Mouse (Mus musculus): ENCODE measurements around the gene Manf. TPM values are rescaled to one million over a fixed set of nuclear protein-coding genes. Genes with fewer than 3 reads are reported as not detected.

Gene Manf
- 214 and 219 TPM in 2 replicates for polyA plus RNA-seq (2014; fragmentation: Nextera tagmentation; extraction: Ambion mirVana)

DNA sequence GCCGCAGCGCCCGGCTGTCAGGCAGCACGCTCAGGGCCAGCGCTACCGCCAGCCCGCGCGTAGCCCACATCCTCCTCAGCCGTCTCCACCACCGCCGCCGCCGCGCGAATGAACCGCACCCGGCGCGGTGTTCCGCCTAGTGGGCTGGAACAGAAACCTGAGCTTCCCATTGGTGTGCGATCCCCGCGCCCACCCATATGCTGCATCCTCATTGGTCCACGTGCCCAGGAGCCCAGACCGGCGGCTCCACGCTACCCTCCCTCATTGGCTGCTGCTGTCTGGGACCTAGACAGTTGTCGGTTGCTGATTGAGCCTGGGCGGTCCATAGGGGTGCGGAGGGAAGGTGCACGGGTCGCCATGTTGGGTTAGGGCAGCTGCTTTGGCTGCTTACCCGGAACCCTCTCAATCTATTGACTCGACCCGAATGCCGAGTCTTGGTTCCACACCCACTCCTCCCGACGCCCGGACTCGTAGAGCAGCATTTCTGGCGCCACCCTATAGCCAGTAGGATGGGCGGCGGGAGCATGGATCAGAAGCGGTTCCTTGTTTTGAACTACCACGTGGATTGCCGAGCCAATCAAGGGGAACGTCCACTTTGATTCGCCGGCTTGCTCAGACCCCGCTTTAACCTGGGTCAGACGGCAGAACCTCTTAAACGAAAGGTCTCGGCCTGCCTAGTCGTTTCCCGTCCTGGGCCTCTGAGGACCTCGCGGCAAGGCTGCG, at the start of gene Manf:
Manf (minus strand) TSS at position 151 of the 723 bp plus-strand sequence.
- Histone ChIP-seq H3K4me2 (ENCODE audit: low read length) (peak within 1 kb of the TSS; percentile 84), H3K27ac (ENCODE audit: low read depth, low read length) (peak within 1 kb of the TSS; percentile 94), H3K36me3 (ENCODE audit: control insufficient read depth, insufficient read depth, low read length) (peaks cover 33% of the 10 kb centered on the region), H3K9ac (ENCODE audit: low read length) (peak within 1 kb of the TSS; percentile 92), H3K4me3 (ENCODE audit: low read depth, low read length) (peak within 1 kb of the TSS; percentile 95), H3K4me1 (ENCODE audit: control insufficient read depth, insufficient read depth, low read length) (peaks cover 20% of the 10 kb centered on the region), H3K27me3 (replicated peaks; ENCODE audit: control insufficient read depth, insufficient read depth, low read length) (no peaks in the 10 kb centered on the region), H3K9me3 (replicated peaks; ENCODE audit: control insufficient read depth, low read length) (no peaks in the 10 kb centered on the region)
- under 1% methylated on average over 59 of the region's 59 CpGs for WGBS
- DNase-seq (ENCODE audit: low spot score): peak; percentile 99
- ATAC-seq: peak; percentile 99

GRCm38 (mm10) chr9:106934998-106935397, 43.2 kb upstream of the Manf start:
- H3K36me3 ChIP-seq (ENCODE audit: control insufficient read depth, insufficient read depth, low read length): peaks cover 23% of the 10 kb centered on the region
- no peak overlapping the region for H3K9ac ChIP-seq (ENCODE audit: low read length)
- 100% methylated on average over 1 of the region's 1 CpGs for WGBS
- H3K4me2 ChIP-seq (ENCODE audit: low read length): no peak overlapping the region
- no peaks in the 10 kb centered on the region for H3K9me3 ChIP-seq (replicated peaks; ENCODE audit: control insufficient read depth, low read length)
- no peak for ATAC-seq
- H3K27me3 ChIP-seq (replicated peaks; ENCODE audit: control insufficient read depth, insufficient read depth, low read length): no peaks in the 10 kb centered on the region
- DNase-seq (ENCODE audit: low spot score): no peak
- no peaks in the 10 kb centered on the region for H3K4me1 ChIP-seq (ENCODE audit: control insufficient read depth, insufficient read depth, low read length)
- no peak overlapping the region for H3K4me3 ChIP-seq (ENCODE audit: low read depth, low read length)
- H3K27ac ChIP-seq (ENCODE audit: low read depth, low read length): no peak overlapping the region

DNA sequence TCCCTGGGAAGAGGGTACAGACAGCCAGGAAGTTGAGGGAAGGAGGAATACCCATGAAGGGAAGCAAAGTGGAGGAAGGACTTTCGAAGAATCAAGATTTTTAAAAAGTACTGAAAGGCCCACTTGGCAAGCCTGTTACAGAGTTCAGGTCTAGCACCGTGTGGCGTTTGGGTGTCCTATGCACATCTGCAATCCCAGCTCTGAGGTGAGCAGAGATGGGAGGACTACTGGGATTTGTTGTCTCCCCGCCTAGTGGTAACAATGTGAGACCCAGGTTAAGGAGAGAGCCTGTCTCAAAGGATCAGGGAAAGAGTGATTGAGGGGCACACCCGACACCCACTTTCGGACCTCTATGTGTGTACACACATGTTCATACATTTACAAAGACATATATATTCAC, 23.1 kb upstream of the Manf start:
- Histone ChIP-seq H3K4me2 (ENCODE audit: low read length) (no peak overlapping the region), H3K36me3 (ENCODE audit: control insufficient read depth, insufficient read depth, low read length) (peaks cover 23% of the 10 kb centered on the region), H3K9ac (ENCODE audit: low read length) (no peak overlapping the region), H3K27ac (ENCODE audit: low read depth, low read length) (no peak overlapping the region), H3K9me3 (replicated peaks; ENCODE audit: control insufficient read depth, low read length) (no peaks in the 10 kb centered on the region), H3K4me1 (ENCODE audit: control insufficient read depth, insufficient read depth, low read length) (no peaks in the 10 kb centered on the region), H3K27me3 (replicated peaks; ENCODE audit: control insufficient read depth, insufficient read depth, low read length) (no peaks in the 10 kb centered on the region), H3K4me3 (ENCODE audit: low read depth, low read length) (no peak overlapping the region)
- ATAC-seq (no peak), DNase-seq (ENCODE audit: low spot score) (no peak)
- 96% methylated on average over 6 of the region's 6 CpGs for WGBS

DNA sequence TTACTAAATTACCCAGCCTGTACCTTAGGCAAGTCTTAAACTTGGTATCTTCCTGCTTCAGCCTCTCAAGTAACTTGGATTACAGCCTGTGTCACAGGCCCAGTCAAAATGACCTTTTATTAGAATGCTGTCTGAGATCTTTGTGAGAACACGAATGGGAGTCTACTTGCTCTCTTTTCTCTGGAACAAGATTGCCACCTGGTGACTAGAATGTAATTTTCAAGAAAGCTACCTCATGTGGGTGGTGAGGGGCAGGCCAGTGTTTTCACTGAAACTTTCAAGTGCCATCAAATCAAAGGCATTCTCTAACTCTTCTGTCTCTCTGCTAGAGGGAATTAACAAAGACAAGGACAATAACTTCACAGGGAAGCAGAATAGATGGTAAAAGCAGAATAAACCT, 22.0 kb upstream of the Manf start:
- no peak overlapping the region for H3K4me3 ChIP-seq (ENCODE audit: low read depth, low read length)
- H3K36me3 ChIP-seq (ENCODE audit: control insufficient read depth, insufficient read depth, low read length): peaks cover 30% of the 10 kb centered on the region
- DNase-seq (ENCODE audit: low spot score) (no peak), ATAC-seq (no peak)
- H3K27me3 ChIP-seq (replicated peaks; ENCODE audit: control insufficient read depth, insufficient read depth, low read length): no peaks in the 10 kb centered on the region
- no peaks in the 10 kb centered on the region for H3K9me3 ChIP-seq (replicated peaks; ENCODE audit: control insufficient read depth, low read length)
- WGBS: 32% methylated on average over 1 of the region's 1 CpGs
- no peak overlapping the region for H3K27ac ChIP-seq (ENCODE audit: low read depth, low read length)
- H3K4me1 ChIP-seq (ENCODE audit: control insufficient read depth, insufficient read depth, low read length): no peaks in the 10 kb centered on the region
- no peak overlapping the region for H3K9ac ChIP-seq (ENCODE audit: low read length)
- H3K4me2 ChIP-seq (ENCODE audit: low read length): no peak overlapping the region

DNA sequence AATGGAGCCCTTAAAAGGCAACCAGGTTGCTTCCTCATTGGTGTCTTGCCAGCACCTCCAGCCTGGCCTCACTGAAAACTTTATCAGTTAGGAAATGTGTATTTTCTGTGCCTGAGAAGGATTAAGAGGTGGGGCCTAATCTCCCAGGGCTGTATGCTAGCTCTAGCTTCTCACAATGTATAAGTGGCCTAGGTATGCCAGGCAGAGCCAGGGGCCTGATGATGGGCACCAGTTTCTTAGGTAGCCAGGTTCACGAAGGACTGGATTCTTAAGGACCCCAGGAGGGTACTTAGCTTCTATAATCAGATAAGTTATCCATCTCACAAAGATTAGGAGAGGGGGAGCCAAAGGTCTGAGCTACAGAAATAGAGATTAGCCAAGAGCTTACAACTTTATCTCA, 19.8 kb upstream of the Manf start:
- no peak overlapping the region for H3K9ac ChIP-seq (ENCODE audit: low read length)
- H3K9me3 ChIP-seq (replicated peaks; ENCODE audit: control insufficient read depth, low read length): no peaks in the 10 kb centered on the region
- ATAC-seq (no peak), DNase-seq (ENCODE audit: low spot score) (no peak)
- WGBS: 90% methylated on average over 1 of the region's 1 CpGs
- H3K4me3 ChIP-seq (ENCODE audit: low read depth, low read length): no peak overlapping the region
- no peak overlapping the region for H3K27ac ChIP-seq (ENCODE audit: low read depth, low read length)
- H3K4me2 ChIP-seq (ENCODE audit: low read length): no peak overlapping the region
- no peaks in the 10 kb centered on the region for H3K4me1 ChIP-seq (ENCODE audit: control insufficient read depth, insufficient read depth, low read length)
- peaks cover 42% of the 10 kb centered on the region for H3K36me3 ChIP-seq (ENCODE audit: control insufficient read depth, insufficient read depth, low read length)
- H3K27me3 ChIP-seq (replicated peaks; ENCODE audit: control insufficient read depth, insufficient read depth, low read length): no peaks in the 10 kb centered on the region

GRCm38 (mm10) chr9:106908715-106909114, 16.9 kb upstream of the Manf start:
- Histone ChIP-seq H3K9ac (ENCODE audit: low read length) (no peak overlapping the region), H3K27ac (ENCODE audit: low read depth, low read length) (no peak overlapping the region), H3K36me3 (ENCODE audit: control insufficient read depth, insufficient read depth, low read length) (peaks cover 45% of the 10 kb centered on the region), H3K4me1 (ENCODE audit: control insufficient read depth, insufficient read depth, low read length) (no peaks in the 10 kb centered on the region), H3K27me3 (replicated peaks; ENCODE audit: control insufficient read depth, insufficient read depth, low read length) (no peaks in the 10 kb centered on the region), H3K4me3 (ENCODE audit: low read depth, low read length) (no peak overlapping the region), H3K4me2 (ENCODE audit: low read length) (no peak overlapping the region), H3K9me3 (replicated peaks; ENCODE audit: control insufficient read depth, low read length) (no peaks in the 10 kb centered on the region)
- DNase-seq (ENCODE audit: low spot score): no peak
- no peak for ATAC-seq
- 62% methylated on average over 5 of the region's 5 CpGs for WGBS

DNA sequence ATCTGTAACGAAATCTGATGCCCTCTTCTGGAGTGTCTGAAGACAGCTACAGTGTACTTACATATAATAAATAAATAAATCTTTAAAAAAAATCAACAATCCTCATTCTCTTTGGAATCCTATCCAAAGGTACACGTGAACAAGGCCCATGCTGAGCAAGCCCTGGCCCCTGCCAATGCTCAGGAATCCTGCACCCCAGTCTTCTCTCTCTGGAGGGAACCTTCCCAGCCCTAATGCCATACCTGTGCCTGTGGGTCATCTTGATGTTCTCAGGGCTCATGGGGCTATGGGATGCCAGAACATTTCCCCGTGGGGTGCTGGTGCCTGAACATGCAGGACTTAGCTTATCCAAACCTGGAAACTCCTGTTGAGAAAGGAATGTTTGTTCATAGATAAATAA, 16.4 kb upstream of the Manf start:
- no peak overlapping the region for H3K27ac ChIP-seq (ENCODE audit: low read depth, low read length)

GRCm38 (mm10) chr9:106906597-106906996, 14.8 kb upstream of the Manf start:
- H3K4me2 ChIP-seq (ENCODE audit: low read length): no peak overlapping the region
- no peaks in the 10 kb centered on the region for H3K4me1 ChIP-seq (ENCODE audit: control insufficient read depth, insufficient read depth, low read length)
- H3K27me3 ChIP-seq (replicated peaks; ENCODE audit: control insufficient read depth, insufficient read depth, low read length): no peaks in the 10 kb centered on the region
- H3K27ac ChIP-seq (ENCODE audit: low read depth, low read length): no peak overlapping the region
- H3K36me3 ChIP-seq (ENCODE audit: control insufficient read depth, insufficient read depth, low read length): peaks cover 39% of the 10 kb centered on the region
- no peak for ATAC-seq
- no peak for DNase-seq (ENCODE audit: low spot score)
- H3K9ac ChIP-seq (ENCODE audit: low read length): no peak overlapping the region
- H3K9me3 ChIP-seq (replicated peaks; ENCODE audit: control insufficient read depth, low read length): no peaks in the 10 kb centered on the region
- 88% methylated on average over 8 of the region's 8 CpGs for WGBS
- H3K4me3 ChIP-seq (ENCODE audit: low read depth, low read length): no peak overlapping the region

More for the DNA sequence above, 16.4 kb upstream of the Manf start:
- Histone ChIP-seq H3K27me3 (replicated peaks; ENCODE audit: control insufficient read depth, insufficient read depth, low read length) (no peaks in the 10 kb centered on the region), H3K4me3 (ENCODE audit: low read depth, low read length) (no peak overlapping the region), H3K4me1 (ENCODE audit: control insufficient read depth, insufficient read depth, low read length) (no peaks in the 10 kb centered on the region), H3K9me3 (replicated peaks; ENCODE audit: control insufficient read depth, low read length) (no peaks in the 10 kb centered on the region), H3K9ac (ENCODE audit: low read length) (no peak overlapping the region), H3K4me2 (ENCODE audit: low read length) (no peak overlapping the region), H3K36me3 (ENCODE audit: control insufficient read depth, insufficient read depth, low read length) (peaks cover 45% of the 10 kb centered on the region)
- WGBS: 82% methylated on average over 3 of the region's 3 CpGs
- DNase-seq (ENCODE audit: low spot score) (no peak), ATAC-seq (no peak)

DNA sequence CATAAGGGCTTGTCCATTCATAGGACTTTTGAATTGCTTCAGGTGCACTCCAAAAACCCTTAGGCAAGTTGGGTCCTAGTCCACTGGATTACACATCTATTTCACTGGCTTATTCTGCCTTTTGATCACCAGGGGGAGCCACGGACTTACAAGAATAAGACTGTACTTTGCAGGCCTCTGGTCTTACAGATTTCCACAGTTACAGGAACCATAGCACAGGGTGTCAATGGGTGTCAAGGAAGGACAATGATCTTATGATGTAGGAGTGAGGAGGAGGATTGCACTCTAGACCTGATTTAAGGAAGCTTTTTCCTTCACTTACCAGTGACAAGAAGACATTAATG, 12.0 kb upstream of the Manf start:
- H3K4me1 ChIP-seq (ENCODE audit: control insufficient read depth, insufficient read depth, low read length): no peaks in the 10 kb centered on the region
- H3K9ac ChIP-seq (ENCODE audit: low read length): no peak overlapping the region
- DNase-seq (ENCODE audit: low spot score) (peak; percentile 83), ATAC-seq (peak; percentile 60; the same call in 1 of the 2 replicates)
- no peaks in the 10 kb centered on the region for H3K27me3 ChIP-seq (replicated peaks; ENCODE audit: control insufficient read depth, insufficient read depth, low read length)
- H3K9me3 ChIP-seq (replicated peaks; ENCODE audit: control insufficient read depth, low read length): no peaks in the 10 kb centered on the region
- no peak overlapping the region for H3K27ac ChIP-seq (ENCODE audit: low read depth, low read length)
- peaks cover 46% of the 10 kb centered on the region for H3K36me3 ChIP-seq (ENCODE audit: control insufficient read depth, insufficient read depth, low read length)
- no peak overlapping the region for H3K4me2 ChIP-seq (ENCODE audit: low read length)
- WGBS: 29% methylated on average over 1 of the region's 1 CpGs
- H3K4me3 ChIP-seq (ENCODE audit: low read depth, low read length): no peak overlapping the region
